Mouse (Mus musculus) testis, adult 2 months (tissue): ENCODE data around the gene Qrich2. TPM values are rescaled to one million over a fixed set of nuclear protein-coding genes. Genes with fewer than 3 reads are reported as not detected.

Experiments
- H3K27ac ChIP-seq: fragments of 200-500 bp; 2 replicates; pipeline ENCODE4 v1.5.1; 2012; ENCODE audit warnings: low read depth, low read length; ENCODE audit not compliant: control insufficient read depth, insufficient read depth
- H3K27me3 ChIP-seq: fragments of 200-500 bp; 2 replicates; pipeline ENCODE4 v1.6.1; 2012; ENCODE audit warnings: mild to moderate bottlenecking, low read length, moderate library complexity; ENCODE audit not compliant: control insufficient read depth, insufficient read depth
- H3K36me3 ChIP-seq: fragments of 200-500 bp; 2 replicates; pipeline ENCODE4 v1.6.1; 2012; ENCODE audit warnings: mild to moderate bottlenecking, low read length; ENCODE audit not compliant: control insufficient read depth, insufficient read depth
- H3K4me1 ChIP-seq: fragments of 200-500 bp; 2 replicates; pipeline ENCODE4 v1.6.1; 2012; ENCODE audit warnings: low read length; ENCODE audit not compliant: control insufficient read depth, insufficient read depth
- H3K4me3 ChIP-seq: fragments of 200-500 bp; 2 replicates; pipeline ENCODE4 v1.5.1; 2012; ENCODE audit warnings: low read depth, mild to moderate bottlenecking, low read length, moderate library complexity, mixed read lengths; ENCODE audit not compliant: control insufficient read depth
- CTCF ChIP-seq: fragments of 200-500 bp; IDR thresholded peaks from 2 replicates; pipeline ENCODE4 v1.5.1; 2012; ENCODE audit warnings: low read depth, mild to moderate bottlenecking, inconsistent platforms, low read length, moderate library complexity; ENCODE audit not compliant: control insufficient read depth, insufficient read depth, insufficient replicate concordance
- POLR2A ChIP-seq: fragments of 200-500 bp; IDR thresholded peaks from 2 replicates; pipeline ENCODE4 v1.6.1; 2012; ENCODE audit warnings: low read depth, mild to moderate bottlenecking, inconsistent platforms, low read length, moderate library complexity; ENCODE audit not compliant: control insufficient read depth
- polyA plus RNA-seq: library from polyadenylated mRNA; depleted of rRNA; stranded (reverse); fragments of >200 nt; gene quantifications from 2 replicates; pipeline ENCODE4 v1.2.3, GENCODE M21; 2012

Gene Qrich2
- polyA plus RNA-seq, 1 experiment = 469 TPM

GRCm38 (mm10) chr11:116506151-116506875 is 40.3 kb upstream of the Qrich2 start:
- no peak for TF ChIP-seq POLR2A
- no peak for TF ChIP-seq CTCF
- H3K36me3 ChIP-seq = no peaks in the 10 kb centered on the region
- no peak overlapping the region for H3K27ac ChIP-seq
- peaks cover 4% of the 10 kb centered on the region; the same call in 1 of the 2 replicates for H3K4me1 ChIP-seq
- no peaks in the 10 kb centered on the region for H3K27me3 ChIP-seq
- no peak overlapping the region for H3K4me3 ChIP-seq

DNA sequence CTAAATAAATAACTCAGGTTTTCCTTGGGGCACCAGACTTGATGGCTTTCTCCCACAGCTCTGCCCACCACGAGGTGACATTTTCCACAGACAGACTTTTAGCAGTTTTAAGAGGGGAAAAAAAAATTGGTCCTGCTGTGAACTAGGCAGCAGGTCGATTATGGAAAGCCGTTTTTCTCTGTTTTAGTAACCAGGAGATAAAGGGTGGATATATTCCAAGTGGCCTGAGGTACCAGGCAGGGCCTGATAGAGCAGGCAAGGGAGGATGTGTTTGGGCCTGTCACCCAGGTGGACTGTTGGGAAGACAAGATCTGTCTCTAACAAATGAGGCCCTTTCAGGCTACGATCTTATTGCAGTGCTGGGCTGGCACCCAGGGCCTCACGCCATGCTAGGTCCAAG is 39.5 kb upstream of the Qrich2 start:
- Histone ChIP-seq H3K4me3 (no peak overlapping the region), H3K36me3 (no peaks in the 10 kb centered on the region), H3K4me1 (peaks cover 4% of the 10 kb centered on the region; the same call in 1 of the 2 replicates), H3K27me3 (no peaks in the 10 kb centered on the region), H3K27ac (no peak overlapping the region)
- TF ChIP-seq CTCF (no peak), POLR2A (no peak)

GRCm38 (mm10) chr11:116504516-116504915 is 38.5 kb upstream of the Qrich2 start:
- Histone ChIP-seq H3K4me3 (no peak overlapping the region), H3K27ac (no peak overlapping the region)
- TF ChIP-seq CTCF = no peak
- no peak for TF ChIP-seq POLR2A

GRCm38 (mm10) chr11:116501005-116501746 is 35.1 kb upstream of the Qrich2 start:
- TF ChIP-seq CTCF (peak; percentile 18; the same call in 1 of the 2 replicates), POLR2A (no peak)
- H3K27ac ChIP-seq = no peak overlapping the region

More at GRCm38 (mm10) chr11:116504516-116504915, 38.5 kb upstream of the Qrich2 start:
- H3K36me3 ChIP-seq = no peaks in the 10 kb centered on the region
- H3K27me3 ChIP-seq = no peaks in the 10 kb centered on the region
- H3K4me1 ChIP-seq = peaks cover 4% of the 10 kb centered on the region; the same call in 1 of the 2 replicates

DNA sequence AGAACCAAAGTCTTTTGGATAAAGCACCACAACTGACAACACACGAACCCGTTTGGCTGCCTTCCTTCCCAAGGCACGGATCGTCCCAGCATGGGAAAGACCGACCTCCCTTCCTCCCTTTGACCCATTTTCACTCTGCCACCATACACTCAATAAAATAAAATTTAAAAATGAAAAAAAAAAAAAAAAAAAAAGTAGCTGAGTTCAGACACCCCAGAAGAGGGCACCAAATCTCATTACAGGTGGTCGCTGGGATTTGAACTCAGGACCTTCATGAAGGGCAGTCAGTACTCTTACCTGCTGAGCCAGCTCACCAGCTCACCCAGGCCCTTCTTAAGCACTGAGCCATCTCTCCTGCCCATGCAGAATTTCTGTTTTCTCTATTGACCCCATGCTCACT is 33.0 kb upstream of the Qrich2 start:
- Histone ChIP-seq H3K4me1 (peaks cover 3% of the 10 kb centered on the region; the same call in 1 of the 2 replicates), H3K36me3 (no peaks in the 10 kb centered on the region), H3K27ac (no peak overlapping the region), H3K27me3 (no peaks in the 10 kb centered on the region), H3K4me3 (no peak overlapping the region)
- TF ChIP-seq CTCF (no peak), POLR2A (no peak)

More at GRCm38 (mm10) chr11:116501005-116501746, 35.1 kb upstream of the Qrich2 start:
- Histone ChIP-seq H3K36me3 (no peaks in the 10 kb centered on the region), H3K4me3 (no peak overlapping the region), H3K27me3 (no peaks in the 10 kb centered on the region), H3K4me1 (peaks cover 4% of the 10 kb centered on the region; the same call in 1 of the 2 replicates)

GRCm38 (mm10) chr11:116498596-116498995 is 32.6 kb upstream of the Qrich2 start:
- Histone ChIP-seq H3K4me3 (peak overlapping the region; percentile 20; the same call in 1 of the 2 replicates), H3K36me3 (no peaks in the 10 kb centered on the region), H3K27ac (no peak overlapping the region), H3K4me1 (peaks cover 3% of the 10 kb centered on the region; the same call in 1 of the 2 replicates), H3K27me3 (no peaks in the 10 kb centered on the region)
- TF ChIP-seq CTCF (no peak), POLR2A (no peak)

GRCm38 (mm10) chr11:116497313-116497712 is 31.3 kb upstream of the Qrich2 start:
- Histone ChIP-seq H3K4me3 (no peak overlapping the region), H3K4me1 (peaks cover 3% of the 10 kb centered on the region; the same call in 1 of the 2 replicates), H3K27me3 (no peaks in the 10 kb centered on the region), H3K27ac (no peak overlapping the region), H3K36me3 (no peaks in the 10 kb centered on the region)
- TF ChIP-seq CTCF = no peak
- no peak for TF ChIP-seq POLR2A
